Mouse (Mus musculus) G1E (cell line): ENCODE results near the gene Tmprss12. TPM values are rescaled to one million over a fixed set of nuclear protein-coding genes. Genes with fewer than 3 reads are reported as not detected.

Experiments used
- ATAC-seq: 2 replicates; pipeline ENCODE4 v1.8.0; 2016; ENCODE audit warnings: mild to moderate bottlenecking; ENCODE audit not compliant: insufficient number of reproducible peaks, poor library complexity, low FRiP score, severe bottlenecking; ENCODE audit errors: extremely low read depth
- DNase-seq: peaks from one replicate; pipeline ENCODE4 v3.0.0; 2012; ENCODE audit warnings: low spot score
- H3K27me3 ChIP-seq: 2 replicates; pipeline ENCODE4 v1.6.1; 2012; ENCODE audit warnings: mild to moderate bottlenecking, low read length, inconsistent platforms; ENCODE audit not compliant: insufficient read depth
- H3K36me3 ChIP-seq: replicated peaks from 2 replicates; pipeline ENCODE3; 2012; ENCODE audit warnings: mild to moderate bottlenecking, inconsistent platforms
- H3K4me1 ChIP-seq: 2 replicates; pipeline ENCODE4 v1.6.1; 2012; ENCODE audit warnings: low read depth, low read length, inconsistent platforms, mixed read lengths; ENCODE audit not compliant: insufficient read depth
- H3K4me3 ChIP-seq: 2 replicates; pipeline ENCODE4 v1.5.1; 2012; ENCODE audit warnings: low read depth, mild to moderate bottlenecking, inconsistent platforms, low read length, moderate library complexity, mixed read lengths
- H3K9me3 ChIP-seq: replicated peaks from 2 replicates; pipeline ENCODE4 v1.6.1; 2012; ENCODE audit warnings: inconsistent platforms
- CTCF ChIP-seq: IDR thresholded peaks from 2 replicates; pipeline ENCODE4 v1.5.1; 2012; ENCODE audit warnings: low read depth, low read length, inconsistent platforms, mixed read lengths
- GATA1 ChIP-seq: IDR thresholded peaks from 2 replicates; pipeline ENCODE4 v1.6.1; 2012; ENCODE audit warnings: borderline replicate concordance, low read length, inconsistent platforms, mixed read lengths
- GATA2 ChIP-seq: IDR thresholded peaks from 2 replicates; pipeline ENCODE4 v1.6.1; 2012; ENCODE audit warnings: low read depth, low read length, inconsistent platforms, borderline replicate concordance
- POLR2AphosphoS5 ChIP-seq: IDR thresholded peaks from 2 replicates; pipeline ENCODE4 v1.6.1; 2012; ENCODE audit warnings: low read depth, low read length, inconsistent platforms; ENCODE audit not compliant: insufficient replicate concordance
- TAL1 ChIP-seq: conservative IDR thresholded peaks from 2 replicates; pipeline ENCODE4 v1.6.1; 2012; ENCODE audit warnings: low read depth, low read length, inconsistent platforms, mixed read lengths
- polyA plus RNA-seq: library from polyadenylated mRNA; stranded (reverse); fragments of >175 nt; gene quantifications from 2 replicates; pipeline ENCODE4 v1.2.3, GENCODE M21; 2012
- total RNA-seq, 2 experiments: library from RNA; stranded (forward) in 1 of 2; stranded (reverse) in 1 of 2; fragments of 200-1000 nt in 1 of 2; fragments of >200 nt in 1 of 2; fragmentation: Nextera tagmentation in 1 of 2; gene quantifications; 2 replicates each; pipeline ENCODE4 v1.2.3; 2014 to 2017

Gene Tmprss12
- total and polyA plus RNA-seq, 3 experiments: not detected

DNA sequence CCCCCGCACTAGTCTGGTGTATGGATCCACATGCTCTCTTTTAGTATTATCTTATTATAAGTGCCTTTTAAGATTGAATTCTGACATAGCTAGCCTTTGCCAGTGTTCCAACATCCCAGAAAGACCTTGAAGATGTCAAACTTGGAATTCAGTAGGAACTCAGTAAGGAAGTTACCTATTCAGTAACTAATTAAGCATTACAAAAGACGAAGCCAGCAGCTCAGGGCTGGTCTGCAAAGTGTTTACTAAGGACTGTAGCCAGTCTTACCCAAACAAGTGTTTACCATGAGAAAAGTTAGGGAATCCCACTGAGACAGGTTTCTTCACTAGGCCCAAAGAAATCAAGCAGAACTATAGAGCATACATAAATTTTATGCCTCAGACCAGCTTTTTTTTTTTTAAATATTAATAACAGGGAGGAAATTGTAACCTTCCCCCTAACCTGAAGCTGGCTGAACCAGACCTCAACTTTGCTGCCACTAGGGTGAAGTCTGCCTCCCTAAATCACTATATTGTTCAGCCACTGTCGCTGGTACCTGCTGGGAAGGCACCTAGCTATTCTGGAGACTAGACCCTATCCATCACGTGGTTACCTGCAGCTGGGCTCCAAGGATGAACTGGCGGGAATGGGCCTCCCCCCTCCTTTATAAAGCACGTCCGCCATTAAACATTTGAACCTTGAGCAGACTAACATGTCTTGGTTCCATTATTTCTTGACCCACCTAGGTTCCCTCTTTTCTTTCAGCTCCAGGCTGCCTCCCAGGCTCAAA is 5.7 kb upstream of the Tmprss12 start:
- no peaks in the 10 kb centered on the region; the same call in 1 of the 2 replicates for H3K27me3 ChIP-seq
- no peak for TF ChIP-seq GATA2
- TF ChIP-seq GATA1: no peak
- no peak for TF ChIP-seq TAL1
- no peak for TF ChIP-seq CTCF
- no peak for TF ChIP-seq POLR2AphosphoS5
- peaks cover 2% of the 10 kb centered on the region; the same call in 1 of the 2 replicates for H3K4me1 ChIP-seq
- no peaks in the 10 kb centered on the region for H3K36me3 ChIP-seq
- H3K9me3 ChIP-seq: peaks cover 2% of the 10 kb centered on the region; the same call in 1 of the 2 replicates
- no peak for ATAC-seq
- H3K4me3 ChIP-seq: no peak overlapping the region
- DNase-seq: no peak

DNA sequence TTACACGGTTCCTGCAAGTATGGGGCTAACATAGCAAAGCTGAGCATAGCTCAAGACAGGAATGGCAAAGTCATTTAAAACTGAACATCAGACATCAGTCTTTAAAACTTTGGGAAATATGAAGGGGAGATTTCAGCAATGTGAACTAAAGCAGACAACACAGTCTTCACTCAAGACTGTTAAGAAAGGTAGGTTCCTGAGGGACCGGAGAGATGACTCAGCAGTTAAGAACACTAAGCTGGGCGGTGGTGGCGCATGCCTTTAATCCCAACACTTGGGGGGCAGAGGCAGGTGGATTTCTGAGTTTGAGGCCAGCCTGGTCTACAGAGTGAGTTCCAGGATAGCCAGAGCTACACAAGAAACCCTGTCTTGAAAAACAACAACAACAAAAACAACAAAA is 4.2 kb upstream of the Tmprss12 start:
- ATAC-seq (no peak), DNase-seq (no peak)
- Histone ChIP-seq H3K27me3 (peaks cover 6% of the 10 kb centered on the region; the same call in 1 of the 2 replicates), H3K4me3 (no peak overlapping the region), H3K4me1 (peaks cover 2% of the 10 kb centered on the region; the same call in 1 of the 2 replicates), H3K36me3 (no peaks in the 10 kb centered on the region), H3K9me3 (peaks cover 10% of the 10 kb centered on the region)
- TF ChIP-seq TAL1 (no peak), GATA2 (no peak), CTCF (no peak), POLR2AphosphoS5 (no peak), GATA1 (no peak)

DNA sequence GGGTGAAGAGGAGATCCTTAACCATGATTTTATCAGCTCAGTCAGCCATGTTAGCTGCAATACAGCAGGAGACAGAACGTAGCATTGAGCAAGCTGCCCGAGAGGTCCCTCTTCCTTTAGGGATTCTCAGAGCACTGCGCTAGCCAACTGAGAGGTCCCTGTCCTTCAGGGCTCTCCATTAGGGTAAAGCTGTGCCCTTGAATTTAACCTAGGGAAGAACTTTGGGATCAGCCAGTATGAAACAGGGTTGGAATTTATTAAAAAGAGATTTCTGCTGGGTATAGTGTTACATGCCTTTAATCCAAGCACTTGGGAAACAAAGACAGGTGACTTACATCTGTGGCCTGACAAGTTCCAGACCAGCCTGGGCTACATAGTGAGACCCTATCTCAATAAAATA is 3.1 kb upstream of the Tmprss12 start:
- Histone ChIP-seq H3K4me1 (peaks cover 2% of the 10 kb centered on the region; the same call in 1 of the 2 replicates), H3K4me3 (no peak overlapping the region), H3K36me3 (no peaks in the 10 kb centered on the region), H3K27me3 (peaks cover 6% of the 10 kb centered on the region; the same call in 1 of the 2 replicates), H3K9me3 (peaks cover 10% of the 10 kb centered on the region)
- ATAC-seq (no peak), DNase-seq (no peak)
- no peak for TF ChIP-seq TAL1
- TF ChIP-seq GATA1: no peak
- no peak for TF ChIP-seq POLR2AphosphoS5
- TF ChIP-seq GATA2: no peak
- TF ChIP-seq CTCF: no peak

- DNase-seq: no peak
- H3K27me3 ChIP-seq: peaks cover 19% of the 10 kb centered on the region
- no peaks in the 10 kb centered on the region for H3K9me3 ChIP-seq
- TF ChIP-seq GATA2: no peak
- H3K36me3 ChIP-seq: no peaks in the 10 kb centered on the region
- no peak for ATAC-seq
- H3K4me1 ChIP-seq: no peaks in the 10 kb centered on the region
- H3K4me3 ChIP-seq: no peak overlapping the region
These were observed 8.3 kb downstream of the Tmprss12 start for GRCm38 (mm10) chr15:100288980-100289379.

- Histone ChIP-seq H3K4me1 (no peaks in the 10 kb centered on the region), H3K27me3 (peaks cover 18% of the 10 kb centered on the region), H3K36me3 (no peaks in the 10 kb centered on the region), H3K4me3 (no peak overlapping the region), H3K9me3 (no peaks in the 10 kb centered on the region)
- ATAC-seq (no peak), DNase-seq (no peak)
- no peak for TF ChIP-seq TAL1
These were observed 10.2 kb downstream of the Tmprss12 start for GRCm38 (mm10) chr15:100290858-100291257.

DNA sequence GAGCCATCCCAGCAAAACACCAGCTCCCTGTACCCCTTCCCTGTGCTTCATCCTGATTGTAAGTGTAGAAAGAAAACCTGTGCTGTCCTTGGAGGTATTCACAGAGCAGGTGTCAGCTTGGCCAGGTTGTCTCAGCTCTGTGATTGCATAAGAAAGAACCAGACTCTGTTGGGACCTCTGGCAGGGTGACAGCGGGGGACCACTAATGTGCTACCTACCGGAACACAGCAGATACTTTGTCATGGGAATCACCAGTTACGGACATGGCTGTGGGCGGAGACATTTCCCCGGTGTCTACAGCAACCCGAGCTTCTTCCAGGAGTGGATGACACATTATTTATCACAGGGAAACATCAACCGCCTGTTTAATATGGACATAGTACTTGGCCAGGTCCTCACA is 11.7 kb downstream of the Tmprss12 start:
- Histone ChIP-seq H3K36me3 (no peaks in the 10 kb centered on the region), H3K9me3 (no peaks in the 10 kb centered on the region), H3K4me1 (no peaks in the 10 kb centered on the region), H3K27me3 (peaks cover 14% of the 10 kb centered on the region), H3K4me3 (no peak overlapping the region)
- DNase-seq (no peak), ATAC-seq (no peak)
- TF ChIP-seq GATA1: no peak
- no peak for TF ChIP-seq CTCF
- no peak for TF ChIP-seq POLR2AphosphoS5
- no peak for TF ChIP-seq GATA2
- TF ChIP-seq TAL1: no peak

DNA sequence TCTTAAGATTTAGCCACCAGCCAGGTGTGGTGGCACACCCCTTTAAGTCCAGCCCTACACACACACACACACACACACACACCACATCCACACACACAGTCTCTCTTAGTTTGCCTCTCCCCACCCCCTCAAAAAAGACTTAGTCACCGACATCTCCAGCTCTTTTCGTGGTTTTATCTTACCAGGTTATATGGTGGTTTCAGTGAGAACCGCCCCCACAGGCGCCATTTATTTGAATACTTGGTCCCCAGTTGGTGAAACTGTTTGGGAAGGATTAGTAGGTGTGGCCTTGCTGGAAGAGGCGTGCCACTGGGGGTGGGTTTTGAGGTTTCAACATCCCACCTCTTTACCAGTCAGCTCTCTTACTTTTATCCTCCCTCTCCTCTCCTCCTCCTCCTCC is 17.2 kb downstream of the Tmprss12 start:
- Histone ChIP-seq H3K36me3 (no peaks in the 10 kb centered on the region), H3K9me3 (peaks cover 9% of the 10 kb centered on the region), H3K4me3 (no peak overlapping the region), H3K4me1 (peaks cover 29% of the 10 kb centered on the region), H3K27me3 (0 out of 2 replicates have a peak, but pooled peaks cover 2% of the 10 kb centered on the region)
- TF ChIP-seq GATA2 (no peak), CTCF (no peak), GATA1 (no peak), TAL1 (no peak)
- ATAC-seq (no peak), DNase-seq (no peak)
